ENCODE assay signal across 8 mouse cellular contexts in the genomic region with DNA sequence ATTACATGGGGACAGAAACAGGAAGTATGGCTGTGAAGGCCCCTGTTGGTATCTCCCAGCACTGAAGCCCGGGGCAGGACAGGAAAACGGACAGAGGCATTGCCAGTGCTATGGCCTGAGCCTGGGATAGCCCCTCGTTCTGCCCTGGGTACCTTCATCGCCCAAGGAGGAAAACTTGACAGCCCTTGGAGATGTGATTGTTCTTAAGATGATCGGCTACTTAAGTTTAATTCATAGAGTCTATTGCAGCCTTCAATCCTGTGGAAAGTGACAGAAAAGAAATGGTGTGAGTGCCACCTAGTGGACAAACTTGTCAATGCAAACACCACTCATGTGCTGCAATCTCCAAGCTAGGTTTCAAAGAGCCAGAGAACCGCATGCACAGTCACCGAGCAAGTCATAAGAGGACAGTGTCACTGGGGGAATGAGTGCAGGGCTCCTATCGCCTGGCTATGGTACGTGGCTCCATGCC.
DNase-seq lines count a peak whose midpoint lies in the region; ATAC-seq and TF ChIP-seq lines count a peak whose summit lies in the region.

No protein-coding gene starts in this region.

- peaks cover 50% of the 10 kb centered on the region for H3K79me3 ChIP-seq in C2C12 (ENCODE audit: low read depth)

- H3K79me2 ChIP-seq in C2C12 (ENCODE audit: control insufficient read depth, insufficient read depth) = peaks cover 99% of the 10 kb centered on the region

- DNase-seq in adrenal gland, postnatal 10 days = peak; percentile 85
- DNase-seq in embryo, embryonic 11.5 days (ENCODE audit: low read depth, low spot score) = peak; percentile 75
- peak; percentile 20 to 72 for DNase-seq in heart, adult 9 months (ENCODE audit: low spot score in 2 of 2)
- DNase-seq in limb, embryonic 14.5 days (ENCODE audit: low spot score) = peak; percentile 91
- peak; percentile 52 to 78 for DNase-seq in spleen, postnatal 4 days (ENCODE audit: low spot score in 2 of 2)

- H3K9me3 ChIP-seq in kidney, embryonic 15.5 days (replicated peaks) = no peaks in the 10 kb centered on the region
- no peaks in the 10 kb centered on the region for H3K9me3 ChIP-seq in limb, embryonic 14.5 days (ENCODE audit: control insufficient read depth, low read length)

- TF ChIP-seq CTCF in C2C12 (IDR thresholded peaks at IDR 0.05; ENCODE audit: control insufficient read depth, insufficient read depth, insufficient read length) = peak; percentile 71

- H3K4me3 ChIP-seq in C2C12 (ENCODE audit: insufficient read depth, poor library complexity, severe bottlenecking) = no peak overlapping the region
- no peak overlapping the region for H3K4me3 ChIP-seq in kidney, embryonic 15.5 days (replicated peaks)
- no peak overlapping the region for H3K4me3 ChIP-seq in limb, embryonic 14.5 days (replicated peaks; ENCODE audit: low read length)

- no peak overlapping the region for H3K9ac ChIP-seq in kidney, embryonic 15.5 days
- H3K9ac ChIP-seq in limb, embryonic 14.5 days (ENCODE audit: low read depth, low read length, severe bottlenecking) = no peak overlapping the region

- 0 out of 2 replicates have a peak, but pooled peaks cover 1% of the 10 kb centered on the region for H3K4me1 ChIP-seq in kidney, embryonic 15.5 days
- H3K4me1 ChIP-seq in limb, embryonic 14.5 days (ENCODE audit: control insufficient read depth, insufficient read depth, low read length) = no peaks in the 10 kb centered on the region; the same call in 1 of the 2 replicates

- H3K4me2 ChIP-seq in kidney, embryonic 15.5 days = no peak overlapping the region
- no peak overlapping the region for H3K4me2 ChIP-seq in limb, embryonic 14.5 days (replicated peaks; ENCODE audit: low read depth, low read length, severe bottlenecking)

- H3K27me3 ChIP-seq in C2C12 (ENCODE audit: control insufficient read depth, insufficient read depth, insufficient read length) = no peaks in the 10 kb centered on the region
- H3K27me3 ChIP-seq in kidney, embryonic 15.5 days = 0 out of 2 replicates have a peak, but pooled peaks cover 3% of the 10 kb centered on the region
- no peaks in the 10 kb centered on the region for H3K27me3 ChIP-seq in limb, embryonic 14.5 days (ENCODE audit: control insufficient read depth, insufficient read depth, low read length)

- H3K36me3 ChIP-seq in C2C12 (ENCODE audit: control insufficient read depth, insufficient read depth) = peaks cover 94% of the 10 kb centered on the region
- no peaks in the 10 kb centered on the region for H3K36me3 ChIP-seq in kidney, embryonic 15.5 days
- H3K36me3 ChIP-seq in limb, embryonic 14.5 days (ENCODE audit: control insufficient read depth, insufficient read depth, low read length) = no peaks in the 10 kb centered on the region

- H3ac ChIP-seq in C2C12 (ENCODE audit: control insufficient read depth, insufficient read length, low read depth) = no peak overlapping the region

- no peak for TF ChIP-seq POLR2A in limb, embryonic 14.5 days (IDR thresholded peaks at IDR 0.05; ENCODE audit: borderline replicate concordance, extremely low read depth, insufficient read depth, insufficient read length)

- 23% methylated on average over 9 of the region's 9 CpGs for WGBS in kidney, embryonic 15.5 days
- 20% methylated on average over 9 of the region's 9 CpGs for WGBS in limb, embryonic 14.5 days

- 0 out of 2 replicates have a peak, but pooled peaks have one; percentile 40 for ATAC-seq in kidney, embryonic 15.5 days (replicated peaks; ENCODE audit: low FRiP score)
- ATAC-seq in limb, embryonic 14.5 days (ENCODE audit: low FRiP score, low read depth) = peak; percentile 67
- peak; percentile 75; the same call in 1 of the 2 replicates for ATAC-seq in monocyte, adult 5-6 weeks (replicated peaks; ENCODE audit: insufficient number of reproducible peaks, low FRiP score, low TSS enrichment, poor library complexity, severe bottlenecking)

- H3K27ac ChIP-seq in kidney, embryonic 15.5 days = no peak overlapping the region
- no peak overlapping the region for H3K27ac ChIP-seq in limb, embryonic 14.5 days (replicated peaks; ENCODE audit: low read depth, low read length)

TF ChIP-seq in C2C12, 6 proteins besides CTCF, POLR2A, EP300 and RAD21:
- TF ChIP-seq MAX (IDR thresholded peaks at IDR 0.05) = no peak
- no peak for TF ChIP-seq FOSL1 (IDR thresholded peaks at IDR 0.05; ENCODE audit: insufficient read depth, low read length, poor library complexity, severe bottlenecking)
- TF ChIP-seq USF1 (IDR thresholded peaks at IDR 0.05; ENCODE audit: low read depth) = no peak
- no peak for TF ChIP-seq CEBPB (IDR thresholded peaks at IDR 0.05; ENCODE audit: low read depth)
- no peak for TF ChIP-seq MYOG (IDR thresholded peaks at IDR 0.05; ENCODE audit: control insufficient read depth, extremely low read depth, insufficient read length)
- TF ChIP-seq MYOD1 (IDR thresholded peaks at IDR 0.05; ENCODE audit: control insufficient read depth, insufficient read length, low read depth) = no peak
